Mouse (Mus musculus) forebrain, embryonic 12.5 days (tissue): Measurements from ENCODE around the gene Il5. TPM values are rescaled to one million over a fixed set of nuclear protein-coding genes. Genes with fewer than 3 reads are reported as not detected.
A peak's percentile ranks its signal among the peaks of the same experiment; 100 is the strongest.
"Not testable (repeated sequence)": the region's sequence is repeated elsewhere in the genome, so short reads cannot be mapped to it uniquely, and the experiment has no call there.

Experiments used
- ATAC-seq: fragments of 200-750 bp; cut with Nextera tagmentation; 2 replicates; pipeline ENCODE4 v1.8.0; 2017; ENCODE audit warnings: moderate TSS enrichment; ENCODE audit not compliant: low FRiP score
- H3K27ac ChIP-seq: fragments of 300-500 bp; sonication (generic); 2 replicates; pipeline ENCODE4 v1.5.1; 2016; ENCODE audit warnings: mild to moderate bottlenecking
- H3K27me3 ChIP-seq: fragments of 300-500 bp; sonication (generic); 2 replicates; pipeline ENCODE4 v1.6.1; 2016; ENCODE audit warnings: mild to moderate bottlenecking
- H3K36me3 ChIP-seq: fragments of 300-500 bp; sonication (generic); replicated peaks from 2 replicates; pipeline ENCODE4 v1.6.1; 2016; ENCODE audit warnings: mild to moderate bottlenecking
- H3K4me1 ChIP-seq: fragments of 300-500 bp; sonication (generic); 2 replicates; pipeline ENCODE4 v1.6.1; 2016
- H3K4me2 ChIP-seq: fragments of 300-500 bp; sonication (generic); 2 replicates; pipeline ENCODE4 v1.6.1; 2016; ENCODE audit warnings: mild to moderate bottlenecking, moderate library complexity
- H3K4me3 ChIP-seq: fragments of 300-500 bp; sonication (generic); replicated peaks from 2 replicates; pipeline ENCODE4 v1.5.1; 2016; ENCODE audit warnings: mild to moderate bottlenecking
- H3K9ac ChIP-seq: fragments of 300-500 bp; sonication (generic); 2 replicates; pipeline ENCODE4 v1.6.1; 2016; ENCODE audit warnings: mild to moderate bottlenecking
- H3K9me3 ChIP-seq: fragments of 300-500 bp; sonication (generic); 2 replicates; pipeline ENCODE4 v1.6.1; 2016
- WGBS: fragments of 180-500 bp; shearing (Covaris S2); methylation state at CpG from one replicate; pipeline ENCODE4 v1.1.7; 2016; 5-methylcytosine and 5-hydroxymethylcytosine counted together
- polyA plus RNA-seq: library from polyadenylated mRNA; unstranded; fragments of >200 nt; fragmentation: Nextera tagmentation; extraction: Ambion mirVana; gene quantifications from 2 replicates; pipeline ENCODE4 v1.2.1, GENCODE M21; 2016

Il5 gene
- polyA plus RNA-seq, 1 experiment from 2014 or later = not detected

- Histone ChIP-seq H3K36me3 (no peaks in the 10 kb centered on the region), H3K4me3 (no peak overlapping the region), H3K4me1 (no peaks in the 10 kb centered on the region; the same call in 1 of the 2 replicates), H3K4me2 (no peak overlapping the region), H3K27ac (no peak overlapping the region), H3K9me3 (no peaks in the 10 kb centered on the region), H3K9ac (no peak overlapping the region), H3K27me3 (no peaks in the 10 kb centered on the region)
- ATAC-seq = no peak
- 96% methylated on average over 6 of the region's 6 CpGs for WGBS
These were observed 28.0 kb downstream of the Il5 start for GRCm38 (mm10) chr11:53748614-53749013.

DNA sequence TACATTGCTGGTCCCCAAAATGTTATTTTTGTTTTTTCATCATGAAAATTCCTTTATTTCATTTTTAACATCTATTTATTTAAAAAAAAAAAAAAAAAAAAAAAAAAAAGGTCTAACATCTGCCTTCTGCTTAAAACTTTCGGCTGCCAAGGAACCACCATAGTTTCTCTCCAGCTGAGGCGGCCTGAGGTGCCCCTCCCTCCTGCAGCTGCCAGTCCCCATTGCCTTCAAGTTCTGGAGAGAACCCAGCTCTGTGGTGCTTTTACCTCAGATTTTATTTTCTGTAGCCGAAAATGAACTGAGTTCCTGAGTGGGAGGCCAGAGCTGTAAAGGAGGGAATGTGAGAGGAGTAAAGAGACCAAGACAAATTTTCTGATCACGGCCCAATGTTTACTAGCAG is 28.7 kb downstream of the Il5 start:
- no peaks in the 10 kb centered on the region for H3K9me3 ChIP-seq
- H3K4me3 ChIP-seq = no peak overlapping the region
- no peaks in the 10 kb centered on the region for H3K36me3 ChIP-seq
- 73% methylated on average over 4 of the region's 4 CpGs for WGBS
- H3K4me2 ChIP-seq = no peak overlapping the region
- no peaks in the 10 kb centered on the region for H3K27me3 ChIP-seq
- no peaks in the 10 kb centered on the region; the same call in 1 of the 2 replicates for H3K4me1 ChIP-seq
- H3K9ac ChIP-seq = no peak overlapping the region
- no peak overlapping the region for H3K27ac ChIP-seq
- no peak for ATAC-seq

GRCm38 (mm10) chr11:53749716-53750352 is 29.2 kb downstream of the Il5 start:
- no peak for ATAC-seq
- Histone ChIP-seq H3K9ac (no peak overlapping the region), H3K36me3 (no peaks in the 10 kb centered on the region), H3K4me1 (no peaks in the 10 kb centered on the region; the same call in 1 of the 2 replicates), H3K4me2 (no peak overlapping the region), H3K27me3 (no peaks in the 10 kb centered on the region), H3K4me3 (no peak overlapping the region), H3K9me3 (no peaks in the 10 kb centered on the region), H3K27ac (no peak overlapping the region)
- 54% methylated on average over 5 of the region's 5 CpGs for WGBS

DNA sequence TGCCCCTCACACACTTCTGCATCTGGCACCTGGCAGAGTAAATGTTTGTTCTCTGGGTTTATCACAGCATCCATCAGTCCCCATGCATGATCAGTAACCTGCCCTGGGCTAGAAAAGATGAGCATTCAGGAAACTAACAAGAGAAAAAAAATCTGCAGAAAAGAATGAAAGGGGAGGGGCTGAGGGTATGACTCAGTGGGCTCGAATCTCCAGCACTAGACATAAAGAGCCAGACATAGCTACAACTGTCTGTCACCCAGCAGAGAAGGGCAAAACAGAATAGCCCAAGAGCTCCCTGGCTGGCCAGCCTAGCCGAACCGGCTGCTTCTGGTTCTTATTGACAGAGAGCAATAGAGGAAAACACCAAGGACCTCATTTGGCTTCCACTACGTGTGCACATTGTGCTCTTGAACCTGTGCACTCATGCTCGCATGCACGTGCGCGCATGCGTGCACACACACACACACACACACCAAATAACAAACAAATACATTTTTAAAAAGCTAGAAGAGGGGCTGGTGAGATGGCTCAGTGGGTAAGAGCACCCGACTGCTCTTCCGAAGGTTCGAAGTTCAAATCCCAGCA is 34.5 kb downstream of the Il5 start:
- H3K4me2 ChIP-seq = no peak overlapping the region
- no peak for ATAC-seq
- peaks cover 11% of the 10 kb centered on the region for H3K4me1 ChIP-seq
- no peak overlapping the region for H3K27ac ChIP-seq
- no peaks in the 10 kb centered on the region for H3K9me3 ChIP-seq
- no peak overlapping the region for H3K4me3 ChIP-seq
- no peaks in the 10 kb centered on the region for H3K36me3 ChIP-seq
- H3K9ac ChIP-seq = no peak overlapping the region
- WGBS = 83% methylated on average over 12 of the region's 12 CpGs
- peaks cover 16% of the 10 kb centered on the region for H3K27me3 ChIP-seq

DNA sequence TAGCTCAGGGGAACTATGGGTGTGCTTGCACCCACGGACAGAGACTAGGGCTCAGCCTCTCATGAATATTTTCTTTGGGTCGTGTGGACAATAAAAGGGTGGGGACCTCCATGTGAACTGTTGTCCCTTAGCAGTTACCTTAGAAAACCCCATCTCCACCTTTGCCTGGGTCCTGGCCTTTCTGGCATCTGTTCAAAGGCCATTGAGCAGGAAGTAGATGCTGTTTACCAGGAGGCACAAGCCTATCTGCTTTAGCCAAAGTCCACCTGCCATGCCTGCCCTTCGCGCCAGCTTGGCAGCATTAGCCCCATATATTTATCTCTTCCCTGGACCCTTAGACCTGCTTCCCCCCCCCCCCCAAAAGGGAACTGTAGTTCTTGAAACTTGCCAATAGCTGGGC is 37.0 kb downstream of the Il5 start:
- 93% methylated on average over 4 of the region's 4 CpGs for WGBS
- H3K4me3 ChIP-seq = no peak overlapping the region
- peaks cover 41% of the 10 kb centered on the region for H3K27me3 ChIP-seq
- H3K36me3 ChIP-seq = no peaks in the 10 kb centered on the region
- no peaks in the 10 kb centered on the region for H3K9me3 ChIP-seq
- no peak for ATAC-seq
- no peak overlapping the region for H3K4me2 ChIP-seq
- peaks cover 21% of the 10 kb centered on the region for H3K4me1 ChIP-seq
- H3K9ac ChIP-seq = no peak overlapping the region
- no peak overlapping the region for H3K27ac ChIP-seq

DNA sequence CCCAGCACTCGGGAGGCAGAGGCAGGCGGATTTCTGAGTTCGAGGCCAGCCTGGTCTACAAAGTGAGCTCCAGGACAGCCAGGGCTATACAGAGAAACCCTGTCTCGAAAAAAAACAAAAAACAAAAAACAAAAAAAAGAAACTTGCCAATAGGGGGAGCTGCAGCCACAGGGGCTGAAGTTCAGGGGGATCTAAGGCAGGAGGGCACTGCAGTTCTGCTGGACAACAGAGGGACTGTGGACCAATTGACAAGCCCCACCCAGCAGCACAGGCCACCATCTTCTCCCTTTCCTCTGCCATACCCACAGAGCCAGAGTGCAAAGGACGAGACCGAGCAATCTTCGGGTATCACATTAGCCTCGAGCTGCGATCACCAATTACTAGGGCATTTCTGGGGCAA is 37.4 kb downstream of the Il5 start:
- Histone ChIP-seq H3K4me1 (peaks cover 25% of the 10 kb centered on the region), H3K27me3 (peaks cover 45% of the 10 kb centered on the region)
- H3K4me2 ChIP-seq, H3K27ac ChIP-seq, H3K36me3 ChIP-seq, H3K9ac ChIP-seq, H3K4me3 ChIP-seq, H3K9me3 ChIP-seq, ATAC-seq: not testable (repeated sequence)
- 74% methylated on average over 9 of the region's 9 CpGs for WGBS

DNA sequence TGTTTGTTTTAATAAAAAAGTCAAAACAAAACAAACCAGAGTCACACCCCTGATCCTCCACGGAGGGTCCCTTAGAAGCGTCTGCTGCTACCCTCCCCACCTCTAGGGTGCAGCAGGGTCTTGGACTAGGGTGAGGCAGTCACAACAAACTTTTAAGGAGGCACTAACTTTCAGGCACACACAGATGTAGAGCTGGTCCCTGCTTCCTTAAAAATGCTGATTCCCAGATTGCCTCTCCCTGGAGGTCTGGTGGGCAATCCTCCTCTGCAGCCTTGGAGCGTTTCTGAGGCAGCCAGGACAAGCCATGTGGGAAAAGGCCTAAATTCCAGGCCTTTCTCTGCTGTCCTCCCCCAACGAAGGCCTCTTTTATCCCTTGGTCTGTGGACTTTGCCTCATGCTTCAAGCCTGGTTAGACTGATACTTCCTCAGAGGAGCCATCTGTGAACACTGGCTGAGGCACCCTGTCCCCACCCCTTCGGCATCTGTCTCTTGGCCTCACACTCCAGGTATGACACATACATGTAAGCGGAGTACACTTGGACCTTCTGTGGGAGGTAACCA is 38.3 kb downstream of the Il5 start:
- Histone ChIP-seq H3K4me1 (peaks cover 34% of the 10 kb centered on the region), H3K27ac (no peak overlapping the region), H3K9me3 (no peaks in the 10 kb centered on the region), H3K4me3 (no peak overlapping the region), H3K36me3 (no peaks in the 10 kb centered on the region), H3K9ac (no peak overlapping the region), H3K27me3 (peaks cover 53% of the 10 kb centered on the region), H3K4me2 (no peak overlapping the region)
- ATAC-seq = no peak
- 42% methylated on average over 6 of the region's 6 CpGs for WGBS

DNA sequence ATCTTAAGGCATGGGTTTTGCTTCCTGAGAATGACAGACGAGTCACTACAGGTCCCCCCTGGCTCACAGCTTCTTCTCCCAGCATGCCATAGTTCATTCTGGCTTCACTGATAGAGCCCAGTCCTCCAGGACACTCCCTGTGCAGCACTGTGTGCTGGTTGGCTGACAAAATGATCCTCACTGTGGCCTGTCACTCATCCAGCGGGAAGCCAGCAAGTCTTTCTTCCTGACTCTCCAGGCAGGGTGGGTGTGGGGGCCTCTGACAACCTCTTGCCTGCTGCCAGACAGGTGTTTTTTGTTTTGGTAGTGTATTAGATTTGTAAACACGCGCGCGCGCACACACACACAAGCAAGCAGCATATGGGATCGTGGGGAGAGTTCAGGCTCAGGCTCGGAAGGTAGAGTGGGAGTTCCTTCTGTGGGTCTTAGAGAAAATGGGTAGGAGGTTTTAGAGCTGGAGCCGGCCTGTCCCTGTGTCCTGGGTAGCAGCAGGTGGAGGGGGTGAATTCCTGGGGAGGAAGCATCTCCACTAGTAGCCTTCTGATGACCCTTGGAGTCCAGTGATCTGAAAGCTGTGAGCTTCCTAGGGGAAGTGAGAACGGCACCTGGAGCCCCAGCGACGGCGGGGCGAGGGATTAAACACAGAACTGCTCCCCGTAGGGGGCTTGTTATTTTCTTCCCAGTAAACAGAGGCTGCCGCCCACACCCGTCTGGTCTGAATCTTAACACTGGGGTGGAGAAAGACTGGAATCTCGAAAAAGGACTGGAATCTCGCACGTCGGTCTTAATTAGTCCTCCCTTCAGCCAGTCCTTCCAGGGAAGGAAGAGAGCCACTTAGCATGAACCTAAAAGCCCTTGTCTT is 39.2 kb downstream of the Il5 start:
- peak overlapping the region; percentile 5; the same call in 1 of the 2 replicates for H3K9ac ChIP-seq
- peaks cover 38% of the 10 kb centered on the region for H3K4me1 ChIP-seq
- H3K4me2 ChIP-seq = peak overlapping the region; percentile 15
- WGBS = 6% methylated on average over 22 of the region's 22 CpGs
- H3K4me3 ChIP-seq = no peak overlapping the region
- H3K36me3 ChIP-seq = no peaks in the 10 kb centered on the region
- peaks cover 60% of the 10 kb centered on the region for H3K27me3 ChIP-seq
- no peak overlapping the region for H3K27ac ChIP-seq
- no peaks in the 10 kb centered on the region for H3K9me3 ChIP-seq
- no peak for ATAC-seq

- peaks cover 67% of the 10 kb centered on the region for H3K27me3 ChIP-seq
- H3K36me3 ChIP-seq = no peaks in the 10 kb centered on the region
- no peak overlapping the region for H3K27ac ChIP-seq
- no peak overlapping the region for H3K9ac ChIP-seq
- 81% methylated on average over 5 of the region's 5 CpGs for WGBS
- H3K4me3 ChIP-seq = no peak overlapping the region
- H3K4me2 ChIP-seq = no peak overlapping the region
- peaks cover 38% of the 10 kb centered on the region for H3K4me1 ChIP-seq
- no peak for ATAC-seq
- H3K9me3 ChIP-seq = no peaks in the 10 kb centered on the region
These were observed 40.7 kb downstream of the Il5 start for GRCm38 (mm10) chr11:53761284-53761683.

DNA sequence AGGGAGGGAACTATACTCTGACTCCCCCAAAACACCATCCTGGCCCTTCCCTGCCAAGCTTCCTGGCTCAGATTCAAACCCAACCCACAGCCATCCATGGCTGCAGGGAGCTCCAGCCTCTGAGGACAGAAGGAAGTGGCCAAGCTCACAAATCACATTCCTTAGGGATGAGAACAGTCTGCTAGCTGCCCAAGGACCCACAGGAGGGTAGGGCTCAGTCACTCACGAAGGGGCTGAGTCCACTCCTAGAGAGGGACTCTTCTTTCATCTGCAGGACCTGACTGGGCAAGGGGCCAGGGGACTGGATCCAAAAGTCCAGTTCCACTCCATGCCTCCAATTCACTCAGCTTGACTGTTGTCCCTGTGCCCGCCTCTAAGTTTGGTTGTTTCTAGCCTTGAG is 41.2 kb downstream of the Il5 start:
- ATAC-seq = no peak
- H3K27me3 ChIP-seq = peaks cover 71% of the 10 kb centered on the region

GRCm38 (mm10) chr11:53762426-53762825 is 41.8 kb downstream of the Il5 start:
- H3K27ac ChIP-seq = no peak overlapping the region
- peaks cover 38% of the 10 kb centered on the region for H3K4me1 ChIP-seq
- H3K27me3 ChIP-seq = peaks cover 74% of the 10 kb centered on the region
- WGBS = 75% methylated on average over 2 of the region's 2 CpGs
- ATAC-seq = no peak
- peak overlapping the region; percentile 61 for H3K4me2 ChIP-seq
- no peak overlapping the region for H3K9ac ChIP-seq
- H3K36me3 ChIP-seq = no peaks in the 10 kb centered on the region
- H3K9me3 ChIP-seq = no peaks in the 10 kb centered on the region
- H3K4me3 ChIP-seq = peak overlapping the region; percentile 34; the same call in 1 of the 2 replicates

More for the DNA sequence above, 41.2 kb downstream of the Il5 start:
- no peak overlapping the region for H3K4me3 ChIP-seq
- H3K36me3 ChIP-seq = no peaks in the 10 kb centered on the region
- H3K9ac ChIP-seq = no peak overlapping the region
- no peaks in the 10 kb centered on the region for H3K9me3 ChIP-seq
- no peak overlapping the region for H3K4me2 ChIP-seq
- 60% methylated on average over 2 of the region's 2 CpGs for WGBS
- H3K27ac ChIP-seq = no peak overlapping the region
- peaks cover 38% of the 10 kb centered on the region for H3K4me1 ChIP-seq

DNA sequence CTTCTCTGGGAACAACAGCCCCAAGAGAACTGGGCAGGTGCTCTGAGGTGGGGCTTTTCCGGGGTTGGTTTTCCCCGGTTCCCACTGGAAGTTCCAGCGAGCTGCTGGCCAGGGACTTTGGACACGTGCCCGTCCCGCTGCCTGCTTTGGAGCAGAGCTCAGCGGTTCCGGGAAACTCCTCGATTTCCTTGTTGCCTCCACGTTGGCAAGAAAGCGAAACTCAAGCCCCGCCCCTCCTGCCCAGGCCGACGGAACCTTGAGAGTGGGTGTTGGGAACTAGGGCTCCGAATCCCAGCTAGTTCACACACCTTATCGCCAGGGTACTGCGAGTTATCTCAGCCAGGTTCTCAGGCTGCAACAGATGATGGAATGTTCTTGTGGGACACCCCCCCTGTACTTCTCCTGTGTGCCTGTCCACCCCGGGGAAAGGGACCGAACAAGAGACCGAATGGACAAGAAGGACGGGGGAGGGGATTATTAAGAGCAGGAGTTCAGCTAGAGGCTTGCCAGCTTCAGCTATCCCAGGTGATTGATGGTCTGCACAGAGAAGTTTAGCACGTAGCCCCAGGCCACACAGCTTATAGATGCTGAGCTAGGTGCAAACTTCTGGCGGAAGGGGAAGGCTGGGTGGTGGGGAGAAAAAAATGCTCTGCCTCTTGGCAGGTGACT is 42.4 kb downstream of the Il5 start:
- 9% methylated on average over 23 of the region's 23 CpGs for WGBS
- H3K4me1 ChIP-seq = peaks cover 38% of the 10 kb centered on the region
- peak overlapping the region; percentile 61 for H3K4me2 ChIP-seq
- peak overlapping the region; percentile 46 for H3K9ac ChIP-seq
- H3K9me3 ChIP-seq = no peaks in the 10 kb centered on the region
- no peak; the same call in 1 of the 2 replicates for ATAC-seq
- H3K4me3 ChIP-seq = peak overlapping the region; percentile 34
- H3K36me3 ChIP-seq = no peaks in the 10 kb centered on the region
- no peak overlapping the region for H3K27ac ChIP-seq
- peaks cover 76% of the 10 kb centered on the region for H3K27me3 ChIP-seq
